Mouse (Mus musculus) spleen, embryonic (tissue): ENCODE measurements around the gene Kdm2b.

Experiments
- CTCF ChIA-PET: fragments of 350-600 bp; sonication (Branson Sonifier 250); formaldehyde crosslinking; loops from one replicate; lab custom pipeline; 2022; lab: Charles Lee

Gene Kdm2b

DNA sequence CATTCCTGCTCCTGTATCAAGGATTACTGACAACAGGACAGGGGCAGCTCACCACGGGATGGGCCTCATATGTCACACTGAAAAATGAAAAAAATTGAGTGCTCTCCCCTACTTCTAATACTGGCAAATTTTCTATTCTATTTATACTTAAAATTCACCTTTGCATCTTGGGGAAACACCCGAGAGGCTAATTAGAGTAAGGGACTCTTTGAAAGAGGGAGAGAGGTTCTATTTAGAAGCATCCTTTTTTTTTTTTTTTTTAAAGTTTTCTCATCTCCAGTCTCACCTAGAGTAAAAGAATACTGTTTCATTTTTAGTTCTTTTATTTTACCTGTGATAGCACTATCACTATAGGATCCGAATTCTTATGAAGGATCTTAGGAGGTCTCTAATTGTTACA is 115.3 kb downstream of the Kdm2b start:
- CTCF ChIA-PET, result interaction anchor here (0.6 kb wide), 1 partner anchor 53 kb away, joined by 23 read pairs; no protein-coding TSS in a partner anchor

DNA sequence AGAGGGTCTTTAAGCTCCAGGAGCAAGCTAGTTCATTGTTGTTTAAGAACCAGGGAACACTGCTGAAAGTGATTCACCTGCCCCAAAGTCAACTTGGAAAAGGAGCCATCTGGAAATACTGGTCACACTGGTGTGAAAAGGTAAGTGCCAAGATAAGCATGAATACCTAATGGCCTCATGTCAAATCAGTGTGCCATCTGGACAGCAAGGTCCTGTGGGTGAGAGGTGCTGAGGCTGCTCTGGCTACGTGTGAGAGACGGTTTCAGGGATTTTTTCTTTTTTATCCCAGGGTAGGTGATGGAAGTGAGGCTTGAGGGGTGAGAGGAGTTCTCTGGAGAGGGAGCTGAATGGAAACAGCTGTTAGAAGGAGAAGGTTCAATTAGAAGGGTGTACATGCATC is 116.0 kb downstream of the Kdm2b start:
- CTCF ChIA-PET, result interaction anchor here (0.6 kb wide), 1 partner anchor 54 kb away, joined by 23 read pairs; no protein-coding TSS in a partner anchor

- CTCF ChIA-PET, result no interaction called here
Measured at GRCm38 (mm10) chr5:122872626-122873025, 117.0 kb downstream of the Kdm2b start.

GRCm38 (mm10) chr5:122863053-122863452 is 126.6 kb downstream of the Kdm2b start:
- CTCF ChIA-PET, result no interaction called here

- CTCF ChIA-PET, result interaction anchor here (0.7 kb wide), 1 partner anchor 131 kb away, joined by 17 read pairs; no protein-coding TSS in a partner anchor
Measured at GRCm38 (mm10) chr5:122855858-122856257, 133.8 kb downstream of the Kdm2b start.

DNA sequence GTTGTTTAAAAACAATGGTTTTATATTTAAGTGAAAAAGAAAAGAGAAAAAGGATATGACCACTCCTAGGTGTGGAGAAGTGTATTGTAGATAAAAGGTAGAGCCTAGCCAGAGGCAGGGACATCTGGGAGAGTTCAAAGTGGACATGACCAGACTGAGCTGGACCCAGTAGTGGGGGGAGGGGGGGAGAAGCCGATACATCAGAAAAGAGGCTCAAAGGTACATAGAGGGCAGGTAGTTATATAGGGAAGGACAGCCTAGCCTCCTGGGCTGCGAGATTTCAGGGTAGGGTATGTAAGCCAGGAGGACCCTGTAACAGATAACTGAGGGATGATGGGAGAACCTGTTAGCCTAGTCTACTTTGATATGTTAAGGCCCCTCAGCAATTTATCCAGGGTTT is 137.0 kb downstream of the Kdm2b start:
- CTCF ChIA-PET, result interaction anchor here (0.5 to 0.7 kb wide), 4 partner anchors 15 to 812 kb away, joined by 3 to 6 read pairs (median 4); no protein-coding TSS in a partner anchor

- CTCF ChIA-PET, result no interaction called here
Measured at GRCm38 (mm10) chr5:122850319-122851002, 139.2 kb downstream of the Kdm2b start.

DNA sequence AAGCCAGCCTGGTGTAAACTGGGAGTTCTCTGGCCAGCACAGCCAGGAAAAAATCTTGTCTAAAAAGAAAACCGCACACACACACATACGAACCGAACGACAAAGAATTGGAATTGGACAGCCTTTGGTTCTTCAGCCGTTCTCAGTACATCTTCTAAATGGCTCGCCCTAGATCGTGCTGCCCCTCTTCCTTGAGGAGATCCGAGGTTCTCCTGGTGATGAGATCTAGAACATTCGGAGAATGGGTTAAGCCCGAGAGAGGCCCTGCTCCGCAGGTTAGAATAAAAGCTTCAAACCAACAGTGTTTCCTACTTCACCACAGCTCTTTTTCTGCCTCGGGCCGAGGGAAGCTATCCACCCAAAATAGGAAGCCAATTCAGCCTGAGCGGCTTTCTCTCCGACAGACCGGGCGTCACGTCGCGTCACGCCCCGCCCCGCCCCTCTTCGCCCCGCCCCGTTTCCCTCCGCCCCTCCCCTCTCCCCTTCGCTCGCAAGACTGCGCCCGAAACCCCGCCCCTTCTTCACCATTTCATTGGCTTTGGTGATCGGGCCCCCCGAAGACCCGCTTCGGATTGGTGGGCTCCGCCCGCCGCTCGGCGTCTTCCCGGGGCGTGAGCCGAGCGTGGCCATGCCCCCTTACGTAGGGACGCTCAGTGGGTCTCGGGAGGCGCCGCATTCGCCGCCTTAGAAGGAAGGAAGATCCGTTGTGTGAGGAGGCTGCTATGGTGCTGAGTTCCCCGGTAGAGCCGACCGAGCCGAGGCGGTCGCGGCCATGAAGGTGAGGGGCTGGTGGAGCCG is 139.9 kb downstream of the Kdm2b start, which contains the start of gene Rnf34:
Gene Rnf34 (plus strand): TSS at position 528 of the 798 bp plus-strand sequence.
- CTCF ChIA-PET, result no interaction called here

DNA sequence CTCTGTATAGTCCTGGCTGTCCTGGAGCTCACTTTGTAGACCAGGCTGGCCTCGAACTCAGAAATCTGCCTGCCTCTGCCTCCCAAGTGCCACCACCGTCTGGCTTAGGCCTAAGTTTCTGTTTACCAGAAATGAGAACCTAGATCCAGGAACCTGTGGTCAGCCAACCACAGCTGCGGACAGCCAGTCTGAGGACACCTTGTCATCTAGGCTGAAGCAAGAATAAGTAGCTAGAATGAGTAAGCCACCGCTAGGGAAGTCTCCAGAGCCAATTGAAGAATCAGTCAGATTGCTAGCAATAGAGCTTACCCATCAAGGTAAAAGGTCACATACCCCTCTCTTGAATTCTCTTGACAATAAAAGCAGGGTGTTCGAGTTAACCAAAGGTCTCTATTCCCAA is 145.8 kb downstream of the Kdm2b start:
- CTCF ChIA-PET, result no interaction called here

DNA sequence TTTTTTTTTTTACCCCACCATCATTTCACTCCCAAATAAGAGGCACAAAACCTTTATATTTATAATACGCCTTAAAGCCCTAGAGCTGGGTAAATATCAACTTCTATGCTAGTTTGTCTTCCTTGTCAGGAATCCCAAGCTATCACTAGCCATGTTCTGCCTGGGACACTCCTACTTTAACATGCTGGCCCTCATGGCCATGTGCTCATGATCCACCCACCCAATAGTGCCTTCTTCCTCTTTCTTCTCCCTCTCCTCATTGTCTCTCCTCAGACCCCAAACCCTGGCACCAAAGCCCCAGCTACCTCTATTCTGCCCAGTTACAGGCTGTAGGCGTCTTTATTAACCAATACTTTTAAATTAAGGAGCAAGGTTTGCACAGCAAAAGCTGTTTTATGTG is 148.5 kb downstream of the Kdm2b start:
- CTCF ChIA-PET, result no interaction called here

DNA sequence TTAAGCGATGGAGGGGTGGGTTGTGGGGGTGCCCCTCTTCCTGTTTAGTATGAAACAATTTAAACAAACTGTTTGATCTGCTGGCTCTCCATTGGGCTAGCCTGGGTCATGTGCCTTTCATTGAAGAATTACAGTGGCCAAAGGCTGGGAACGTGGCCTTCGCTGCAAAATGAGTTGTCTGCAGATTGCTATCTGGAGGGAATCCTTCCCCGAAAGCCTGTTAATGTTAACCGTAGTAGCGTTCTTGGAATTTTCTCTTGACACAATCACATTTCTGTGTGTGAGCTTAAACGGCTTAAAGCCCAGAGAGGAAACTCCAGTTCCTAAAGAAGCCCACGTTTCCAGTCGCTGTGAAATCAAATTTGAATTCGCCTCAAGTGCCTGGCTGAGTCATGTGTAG is 156.6 kb downstream of the Kdm2b start:
- CTCF ChIA-PET, result no interaction called here

DNA sequence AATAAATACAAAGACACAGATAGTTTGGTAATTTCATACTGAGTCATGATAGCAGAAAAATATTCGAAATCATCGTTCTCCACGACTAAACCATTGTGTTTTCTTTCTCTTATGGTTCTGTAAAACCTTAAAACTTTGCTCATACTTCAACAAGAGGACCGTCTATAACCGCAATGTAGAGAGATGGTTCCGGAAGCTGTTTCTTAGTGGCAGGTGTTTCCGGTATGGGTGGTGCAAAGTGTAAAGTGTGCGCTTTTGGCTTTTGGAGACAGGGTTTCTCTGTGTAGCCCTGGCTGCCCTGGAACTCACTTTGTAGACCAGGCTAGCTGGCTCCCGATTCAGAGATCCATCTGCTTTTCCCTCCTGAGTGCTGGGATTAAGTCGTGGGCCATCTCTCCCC is 157.1 kb downstream of the Kdm2b start:
- CTCF ChIA-PET, result no interaction called here

GRCm38 (mm10) chr5:122825099-122825498 is 164.5 kb downstream of the Kdm2b start:
- CTCF ChIA-PET, result interaction anchor here (0.7 kb wide), 1 partner anchor 14 kb away, joined by 6 read pairs; no protein-coding TSS in a partner anchor

- CTCF ChIA-PET, result interaction anchor here (0.7 kb wide), 1 partner anchor 15 kb away, joined by 6 read pairs; no protein-coding TSS in a partner anchor
Measured at GRCm38 (mm10) chr5:122824450-122824849, 165.2 kb downstream of the Kdm2b start.

GRCm38 (mm10) chr5:122823976-122824375 is 165.6 kb downstream of the Kdm2b start:
- CTCF ChIA-PET, result no interaction called here

DNA sequence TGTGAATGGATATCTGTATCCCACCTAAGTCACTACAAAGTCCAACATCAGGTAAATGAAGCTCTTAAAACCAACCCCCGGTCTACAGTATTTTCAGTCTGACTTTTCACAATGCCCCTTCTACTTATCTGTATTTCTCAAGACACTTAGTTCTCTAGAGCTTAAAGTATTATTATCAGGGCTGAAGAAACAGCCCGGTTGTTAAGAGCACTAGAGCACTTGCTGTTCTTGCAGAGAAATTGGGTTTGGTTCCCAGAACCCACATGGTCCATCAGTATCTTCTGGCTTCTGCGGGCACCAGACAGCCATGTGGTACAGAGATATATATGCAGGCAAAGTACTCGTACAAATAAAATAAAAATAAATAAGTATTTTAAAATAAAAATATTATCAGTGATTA is 167.2 kb downstream of the Kdm2b start:
- CTCF ChIA-PET, result no interaction called here

- CTCF ChIA-PET, result interaction anchor here (0.7 to 0.9 kb wide), 2 partner anchors 97 to 239 kb away, joined by 5 to 6 read pairs; no protein-coding TSS in a partner anchor
Measured at GRCm38 (mm10) chr5:122821524-122821885, 168.1 kb downstream of the Kdm2b start.

DNA sequence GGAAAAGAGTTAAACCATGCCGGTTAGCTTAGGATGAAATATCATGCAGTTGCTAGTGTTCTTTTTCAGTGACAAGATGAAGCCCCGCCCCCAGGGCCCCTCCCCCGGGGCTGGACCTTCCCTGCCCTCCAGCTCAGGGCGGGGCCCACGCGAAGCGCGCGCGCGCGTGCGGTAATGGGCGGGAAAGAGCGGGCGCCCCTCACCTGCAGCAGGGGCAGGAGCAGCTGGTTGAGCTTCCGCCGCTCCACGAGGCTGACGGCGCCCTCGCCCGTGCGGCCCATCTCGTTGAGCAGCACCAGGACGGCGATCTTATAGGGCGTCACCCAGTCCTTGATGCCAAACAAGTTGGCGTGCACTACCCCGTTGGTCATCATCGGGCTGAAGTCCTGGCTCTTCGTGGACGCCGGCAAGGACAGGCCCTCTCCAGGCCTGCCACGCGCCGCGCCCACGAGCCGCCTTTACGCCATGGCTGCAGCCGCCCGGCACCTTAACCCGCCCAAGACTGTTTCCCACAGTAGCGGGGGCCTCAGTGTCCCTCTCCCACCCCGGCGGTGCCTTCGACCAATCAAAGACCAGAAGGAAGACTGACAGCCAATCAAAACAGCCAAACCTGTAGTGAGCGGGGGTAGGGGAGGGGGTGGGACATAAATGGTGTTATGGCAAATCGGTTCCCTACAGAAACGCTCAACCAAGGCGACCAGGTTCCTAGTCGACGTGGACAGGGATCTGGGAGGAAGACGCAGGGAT is 168.7 kb downstream of the Kdm2b start, which contains the start of gene Anapc5:
Gene Anapc5 (minus strand): TSS at position 563 of the 747 bp plus-strand sequence.
- CTCF ChIA-PET, result interaction anchor here (0.7 to 0.9 kb wide), 2 partner anchors 96 to 240 kb away, joined by 5 to 6 read pairs; no protein-coding TSS in a partner anchor
